Mouse (Mus musculus): ENCODE data around the gene Rasgrf1. TPM values are rescaled to one million over a fixed set of nuclear protein-coding genes. Genes with fewer than 3 reads are reported as not detected.

Gene Rasgrf1
- polyA plus RNA-seq, 1 experiment from 2014 or later, result 1.3 TPM

- H3K27ac ChIP-seq (replicated peaks), result no peak overlapping the region
- H3K4me2 ChIP-seq, result no peak overlapping the region
- ATAC-seq (ENCODE audit: low read depth), result no peak
- 81% methylated on average over 5 of the region's 5 CpGs for WGBS
- no peaks in the 10 kb centered on the region for H3K4me1 ChIP-seq (replicated peaks)
- H3K27me3 ChIP-seq, result no peaks in the 10 kb centered on the region
- no peaks in the 10 kb centered on the region for H3K36me3 ChIP-seq
- H3K9me3 ChIP-seq, result no peaks in the 10 kb centered on the region
- no peak overlapping the region for H3K9ac ChIP-seq
- no peak overlapping the region for H3K4me3 ChIP-seq
Measured at GRCm38 (mm10) chr9:90076131-90076530, 166.4 kb downstream of the Rasgrf1 start.

Other genes starting within 250 kb of the Rasgrf1 start
- 48.1 and 51.7 TPM in 2 replicates for gene Tmed3, start 204.8 kb upstream of the Rasgrf1 start, polyA plus RNA-seq (2015; fragmentation: Nextera tagmentation; extraction: Ambion mirVana)
- 0.06 and 0.08 TPM in 2 replicates for gene Ankrd34c, start 171.4 kb upstream of the Rasgrf1 start, polyA plus RNA-seq (2015; fragmentation: Nextera tagmentation; extraction: Ambion mirVana)
- 29.5 and 34.0 TPM in 2 replicates for gene Ctsh, start 144.2 kb downstream of the Rasgrf1 start, polyA plus RNA-seq (2015; fragmentation: Nextera tagmentation; extraction: Ambion mirVana)
- gene Morf4l1, start 204.9 kb downstream of the Rasgrf1 start, polyA plus RNA-seq (2015; fragmentation: Nextera tagmentation; extraction: Ambion mirVana), result 519 and 526 TPM in 2 replicates

Data from neural tube, embryonic 13.5 days (tissue).